Mouse (Mus musculus) liver, postnatal 0 days (tissue): ENCODE measurements at regions not wholly inside any gene's neighbourhood (a gene's known extent, or its start where the extent isn't known, plus 50 kb on each side); places are given as distances from the start of the nearest gene placed in this dataset.

Source experiments
- CTCF ChIP-seq: sonication (generic); IDR thresholded peaks from 2 replicates; pipeline ENCODE4 v1.5.1; 2016; ENCODE audit warnings: antibody characterized with exemption, low read depth
- EP300 ChIP-seq: IDR thresholded peaks from 2 replicates; pipeline ENCODE4 v1.6.1; 2016; ENCODE audit warnings: antibody characterized with exemption, low read depth, mild to moderate bottlenecking

GRCm38 (mm10) chr6:37662747-37663146 lies 132.8 kb downstream of the Akr1d1 start:
- TF ChIP-seq EP300: no peak
- no peak for TF ChIP-seq CTCF
